Mouse (Mus musculus) forebrain, postnatal 0 days (tissue): ENCODE measurements around the gene Zc2hc1c. TPM values are rescaled to one million over a fixed set of nuclear protein-coding genes. Genes with fewer than 3 reads are reported as not detected.
"Not testable (repeated sequence)": the region's sequence is repeated elsewhere in the genome, so short reads cannot be mapped to it uniquely, and the experiment has no call there.

Experiments
- ATAC-seq: fragments of 200-750 bp; cut with Nextera tagmentation; 2 replicates; pipeline ENCODE4 v1.8.0; 2017; ENCODE audit warnings: mild to moderate bottlenecking, moderate library complexity
- DNase-seq: peaks from one replicate; pipeline ENCODE4 v3.0.0-alpha.2; 2015
- H3K27ac ChIP-seq: fragments of 300-500 bp; sonication (generic); 2 replicates; pipeline ENCODE4 v1.5.1; 2014; ENCODE audit warnings: low read depth, mild to moderate bottlenecking, antibody characterized with exemption, low read length, moderate library complexity, mixed read lengths
- H3K27me3 ChIP-seq: fragments of 300-500 bp; sonication (generic); 2 replicates; pipeline ENCODE4 v1.6.1; 2014; ENCODE audit warnings: mild to moderate bottlenecking, low read length, mixed read lengths; ENCODE audit not compliant: insufficient read depth
- H3K36me3 ChIP-seq: fragments of 300-500 bp; sonication (generic); 2 replicates; pipeline ENCODE4 v1.6.1; 2014; ENCODE audit warnings: mild to moderate bottlenecking, moderate library complexity; ENCODE audit not compliant: insufficient read depth
- H3K4me1 ChIP-seq: fragments of 300-500 bp; sonication (generic); 2 replicates; pipeline ENCODE4 v1.6.1; 2014; ENCODE audit warnings: antibody characterized with exemption; ENCODE audit not compliant: insufficient read depth
- H3K4me2 ChIP-seq: fragments of 300-500 bp; sonication (generic); 2 replicates; pipeline ENCODE4 v1.6.1; 2014; ENCODE audit warnings: low read depth, mild to moderate bottlenecking, moderate library complexity
- H3K4me3 ChIP-seq: fragments of 300-500 bp; sonication (generic); 2 replicates; pipeline ENCODE4 v1.5.1; 2014; ENCODE audit warnings: low read depth, low read length, mixed read lengths
- H3K9ac ChIP-seq: fragments of 300-500 bp; sonication (generic); 2 replicates; pipeline ENCODE4 v1.6.1; 2014; ENCODE audit warnings: mild to moderate bottlenecking
- H3K9me3 ChIP-seq: fragments of 300-500 bp; sonication (generic); 2 replicates; pipeline ENCODE4 v1.6.1; 2016; ENCODE audit warnings: low read length
- CTCF ChIP-seq: sonication (generic); IDR thresholded peaks from 2 replicates; pipeline ENCODE4 v1.5.1; 2016; ENCODE audit warnings: antibody characterized with exemption, control low read depth, low read depth
- WGBS: fragments of 180-500 bp; shearing (Covaris S2); extraction: QIAGEN DNeasy Blood & Tissue Kit; methylation state at CpG from one replicate; pipeline ENCODE4 v1.1.7; 2014; 5-methylcytosine and 5-hydroxymethylcytosine counted together
- polyA plus RNA-seq: library from polyadenylated mRNA; unstranded; fragments of >200 nt; fragmentation: Nextera tagmentation; extraction: Ambion mirVana; gene quantifications from 2 replicates; pipeline ENCODE4 v1.2.1, GENCODE M21; 2015
- total RNA-seq: library from RNA; depleted of rRNA; stranded (reverse); fragments of >200 nt; gene quantifications from 2 replicates; pipeline ENCODE4 v1.2.3, GENCODE M21; 2014

Zc2hc1c gene
- total and polyA plus RNA-seq, 2 experiments from 2014 or later: 1.1 to 1.3 TPM

- no peak overlapping the region for H3K4me2 ChIP-seq
- no peak for TF ChIP-seq CTCF
- H3K36me3 ChIP-seq: no peaks in the 10 kb centered on the region
- H3K27ac ChIP-seq: no peak overlapping the region
- H3K4me1 ChIP-seq: peaks cover 8% of the 10 kb centered on the region; the same call in 1 of the 2 replicates
- 61% methylated on average over 5 of the region's 5 CpGs for WGBS
- no peak overlapping the region for H3K4me3 ChIP-seq
- ATAC-seq (no peak), DNase-seq (no peak)
- no peaks in the 10 kb centered on the region for H3K27me3 ChIP-seq
- no peak overlapping the region for H3K9ac ChIP-seq
- H3K9me3 ChIP-seq: no peaks in the 10 kb centered on the region
These were observed 12.1 kb upstream of the Zc2hc1c start for GRCm38 (mm10) chr12:85276273-85276672.

DNA sequence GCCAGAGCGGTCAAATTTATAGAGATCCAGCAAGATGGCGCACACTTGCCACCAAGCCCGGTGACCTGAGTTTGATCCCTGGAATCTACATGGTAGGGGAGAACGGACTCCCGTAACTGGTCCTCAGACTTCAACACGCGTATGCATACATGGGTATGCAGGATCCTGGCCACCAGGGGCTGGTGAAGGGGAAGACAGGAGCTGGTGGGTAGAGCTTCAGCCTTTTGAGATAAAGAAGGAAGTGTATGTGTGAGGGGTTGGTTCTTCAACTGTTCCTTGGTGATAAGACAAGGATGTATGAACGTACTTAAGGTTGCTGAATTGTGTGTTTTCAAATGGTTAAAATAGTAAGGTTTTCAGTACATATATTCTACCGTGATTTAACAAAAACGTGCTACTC lies 9.5 kb upstream of the Zc2hc1c start:
- ATAC-seq: no peak
- H3K4me1 ChIP-seq: peaks cover 8% of the 10 kb centered on the region; the same call in 1 of the 2 replicates
- H3K9ac ChIP-seq: no peak overlapping the region
- no peaks in the 10 kb centered on the region for H3K27me3 ChIP-seq
- TF ChIP-seq CTCF: peak; percentile 20; the same call in 1 of the 2 replicates
- DNase-seq: no peak
- H3K4me2 ChIP-seq: no peak overlapping the region
- H3K27ac ChIP-seq: no peak overlapping the region
- H3K9me3 ChIP-seq: no peaks in the 10 kb centered on the region
- WGBS: 95% methylated on average over 10 of the region's 10 CpGs
- no peaks in the 10 kb centered on the region for H3K36me3 ChIP-seq
- H3K4me3 ChIP-seq: no peak overlapping the region

DNA sequence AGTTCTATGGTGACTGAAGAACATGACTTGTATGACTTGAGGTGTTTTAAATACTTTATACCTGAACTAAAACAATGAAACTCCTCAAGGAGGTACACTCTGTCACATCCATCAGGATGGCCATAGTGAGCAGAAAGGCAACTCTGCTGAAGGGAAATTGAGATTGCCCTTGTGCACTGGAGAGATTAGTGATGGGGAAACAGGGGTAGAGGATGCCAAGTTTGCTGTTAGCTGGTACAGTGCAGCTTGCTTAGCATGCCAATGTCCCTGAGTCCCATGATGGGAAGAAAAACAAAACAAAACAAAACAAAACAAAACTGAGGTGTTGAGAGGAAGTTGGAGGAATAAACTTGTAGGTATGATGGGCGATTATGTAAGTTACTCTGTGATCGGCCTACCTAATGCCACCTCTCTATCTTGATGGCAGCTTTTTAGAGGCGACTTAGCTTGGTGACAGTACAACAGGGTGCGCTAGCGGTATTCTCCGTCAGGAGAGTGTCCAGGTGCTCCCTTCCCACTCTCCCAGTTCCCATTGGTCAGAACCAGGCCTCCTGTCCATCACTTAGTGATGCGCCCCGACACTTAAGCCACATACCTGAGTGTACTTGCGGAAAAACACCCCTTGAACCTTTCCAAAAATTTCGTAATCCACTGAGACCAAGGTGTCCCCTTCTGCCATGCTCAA lies 8.9 kb upstream of the Zc2hc1c start:
- Histone ChIP-seq H3K27me3 (no peaks in the 10 kb centered on the region), H3K9ac (peak overlapping the region; percentile 86), H3K4me2 (peak overlapping the region; percentile 87), H3K4me1 (peaks cover 8% of the 10 kb centered on the region; the same call in 1 of the 2 replicates), H3K4me3 (peak overlapping the region; percentile 72), H3K36me3 (no peaks in the 10 kb centered on the region), H3K9me3 (no peaks in the 10 kb centered on the region), H3K27ac (peak overlapping the region; percentile 82; the same call in 1 of the 2 replicates)
- no peak for TF ChIP-seq CTCF
- ATAC-seq (peak; percentile 12; the same call in 1 of the 2 replicates), DNase-seq (no peak)
- 8% methylated on average over 10 of the region's 10 CpGs for WGBS

DNA sequence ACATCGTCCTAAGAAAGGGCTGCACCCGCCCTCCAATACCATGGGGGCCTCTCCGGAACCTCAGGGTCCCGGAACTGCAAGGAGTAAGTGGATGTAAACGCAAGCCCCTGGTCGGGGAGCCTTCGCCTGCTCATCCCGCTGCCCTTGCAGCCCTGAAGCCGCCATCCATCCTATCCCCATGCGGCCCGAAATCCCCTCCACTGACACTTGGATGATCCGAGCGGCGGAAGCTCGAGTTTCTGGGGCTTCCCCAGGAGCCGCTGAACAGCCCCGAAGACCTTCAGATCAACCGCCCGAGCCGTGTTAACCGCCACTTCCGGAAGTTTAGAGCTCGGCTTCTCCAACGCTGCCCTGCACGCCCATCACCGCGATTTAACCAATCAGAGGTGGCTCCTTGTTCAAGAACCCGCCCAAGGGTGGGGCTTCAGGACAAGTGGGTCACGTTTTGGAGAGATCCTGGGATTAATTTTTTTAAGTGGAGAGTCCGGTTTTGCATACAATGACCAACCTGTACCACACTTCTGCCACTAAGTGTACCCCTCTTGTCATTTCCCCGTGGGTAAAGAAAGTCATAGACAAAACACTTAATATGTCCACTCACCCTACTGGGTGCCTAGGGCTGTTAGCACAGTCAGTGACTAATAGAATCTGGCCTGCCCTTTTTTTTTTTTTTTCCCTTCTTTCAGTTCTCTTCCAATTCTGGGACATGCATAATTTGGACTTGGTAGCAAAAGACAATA lies 8.1 kb upstream of the Zc2hc1c start:
- H3K36me3 ChIP-seq: no peaks in the 10 kb centered on the region
- peak overlapping the region; percentile 82 for H3K27ac ChIP-seq
- TF ChIP-seq CTCF: no peak
- DNase-seq (peak; percentile 96), ATAC-seq (peak; percentile 99)
- H3K4me1 ChIP-seq: peaks cover 8% of the 10 kb centered on the region; the same call in 1 of the 2 replicates
- peak overlapping the region; percentile 86 for H3K9ac ChIP-seq
- peak overlapping the region; percentile 72 for H3K4me3 ChIP-seq
- H3K4me2 ChIP-seq: peak overlapping the region; percentile 87
- H3K9me3 ChIP-seq: no peaks in the 10 kb centered on the region
- under 1% methylated on average over 31 of the region's 31 CpGs for WGBS
- no peaks in the 10 kb centered on the region for H3K27me3 ChIP-seq

- no peaks in the 10 kb centered on the region for H3K9me3 ChIP-seq
- DNase-seq (peak; percentile 22), ATAC-seq (no peak; the same call in 1 of the 2 replicates)
- no peaks in the 10 kb centered on the region for H3K27me3 ChIP-seq
- TF ChIP-seq CTCF: no peak
- H3K27ac ChIP-seq: no peak overlapping the region
- H3K9ac ChIP-seq: no peak overlapping the region
- WGBS: 38% methylated on average over 12 of the region's 12 CpGs
- H3K36me3 ChIP-seq: no peaks in the 10 kb centered on the region
- peaks cover 8% of the 10 kb centered on the region; the same call in 1 of the 2 replicates for H3K4me1 ChIP-seq
- H3K4me2 ChIP-seq: peak overlapping the region; percentile 87
- peak overlapping the region; percentile 72 for H3K4me3 ChIP-seq
These were observed 7.3 kb upstream of the Zc2hc1c start for GRCm38 (mm10) chr12:85280845-85281651.

GRCm38 (mm10) chr12:85281756-85282155 lies 6.6 kb upstream of the Zc2hc1c start:
- DNase-seq, H3K4me1 ChIP-seq, H3K27ac ChIP-seq, H3K4me2 ChIP-seq, H3K4me3 ChIP-seq, H3K36me3 ChIP-seq, ATAC-seq, H3K9me3 ChIP-seq, H3K27me3 ChIP-seq, H3K9ac ChIP-seq: not testable (repeated sequence)
- 63% methylated on average over 1 of the region's 4 CpGs for WGBS
